Mouse (Mus musculus) c-Kit-positive CD71-positive TER-119-negative erythroid progenitor cells, embryonic 14.5 days (primary cell): Measurements from ENCODE around the gene Gabpb2.

Source experiments
- DNase-seq: peaks from one replicate; pipeline ENCODE4 v3.0.0-alpha.2; 2013; ENCODE audit warnings: low read depth

Gabpb2 gene

DNA sequence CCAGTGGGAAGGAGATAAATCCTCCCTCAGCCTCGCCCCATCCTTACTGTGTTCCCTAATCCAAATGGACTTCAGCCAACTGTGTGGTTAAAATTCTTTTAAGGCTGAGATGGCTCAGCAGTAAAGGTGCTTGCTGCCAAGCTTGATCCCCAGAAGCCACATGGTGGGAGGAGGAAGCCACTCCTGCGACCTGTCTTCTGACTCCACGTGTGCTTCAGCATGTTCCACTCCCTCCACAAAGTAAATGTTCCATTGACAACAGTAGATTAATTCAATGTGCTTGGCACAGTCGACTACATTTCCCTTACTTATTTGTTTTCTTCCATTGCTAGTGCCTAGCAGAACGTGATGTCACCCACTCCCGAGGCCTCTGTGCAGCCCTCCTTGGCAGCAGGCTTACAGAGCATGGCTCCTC lies 23.0 kb downstream of the Gabpb2 start:
- no peak for DNase-seq

DNA sequence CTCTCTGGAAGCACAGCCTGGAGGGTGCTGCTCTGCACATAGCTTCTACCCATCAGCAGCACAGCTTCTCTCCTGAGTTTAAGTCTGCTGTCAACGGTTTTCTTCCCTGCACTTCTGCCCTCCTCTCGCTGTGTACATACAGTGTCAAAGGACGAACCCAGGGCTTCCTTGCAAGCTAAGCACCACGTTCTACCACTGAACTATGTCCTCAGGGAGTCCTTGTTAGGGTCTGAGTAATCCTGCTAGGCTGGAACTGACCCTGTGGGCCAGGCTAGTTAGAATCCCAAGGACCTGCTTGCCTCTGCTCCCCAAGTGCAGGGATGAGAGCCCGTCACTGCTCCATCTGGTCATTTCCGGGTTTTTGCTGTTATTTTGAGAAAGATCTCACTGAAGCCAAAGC lies 30.8 kb downstream of the Gabpb2 start:
- DNase-seq = no peak

- no peak for DNase-seq
Observed at GRCm38 (mm10) chr3:95186100-95186499, 31.6 kb downstream of the Gabpb2 start.

DNA sequence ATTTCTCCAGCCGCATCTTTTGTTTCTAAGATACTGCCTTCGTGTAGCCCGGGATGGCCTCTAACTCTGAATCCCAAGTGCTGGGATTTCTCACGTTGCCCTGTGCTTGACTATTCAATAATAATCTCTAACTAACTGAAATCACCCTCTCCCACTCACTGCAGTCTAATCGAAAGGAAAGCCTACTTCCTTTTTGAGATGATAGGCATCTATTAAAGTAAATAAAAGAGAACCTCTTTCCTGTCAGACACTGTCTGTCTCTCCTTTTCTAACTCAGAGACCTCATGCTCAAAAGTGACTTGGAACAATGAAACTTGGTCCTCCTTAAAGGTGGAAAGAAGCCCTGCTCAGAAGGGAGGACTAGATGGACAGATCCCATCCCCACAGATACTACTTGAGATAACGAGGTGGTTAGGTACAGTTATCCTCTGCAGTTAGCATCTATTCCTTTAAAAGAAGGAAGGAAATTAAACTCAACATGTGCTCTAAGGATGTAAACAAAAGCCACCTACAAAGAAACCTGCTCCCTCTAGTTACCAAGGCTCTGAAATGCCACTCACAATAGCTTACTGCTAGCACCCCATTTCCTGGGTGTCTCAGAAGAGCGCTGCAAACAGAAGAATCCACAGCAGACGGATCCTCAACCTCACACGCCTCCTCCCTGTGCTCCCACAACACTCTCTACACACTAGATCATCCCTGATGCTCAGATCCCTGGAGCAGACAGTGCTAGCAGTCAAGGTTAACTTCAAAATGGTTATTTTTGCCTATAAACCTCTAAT lies 32.7 kb downstream of the Gabpb2 start:
- DNase-seq = no peak

DNA sequence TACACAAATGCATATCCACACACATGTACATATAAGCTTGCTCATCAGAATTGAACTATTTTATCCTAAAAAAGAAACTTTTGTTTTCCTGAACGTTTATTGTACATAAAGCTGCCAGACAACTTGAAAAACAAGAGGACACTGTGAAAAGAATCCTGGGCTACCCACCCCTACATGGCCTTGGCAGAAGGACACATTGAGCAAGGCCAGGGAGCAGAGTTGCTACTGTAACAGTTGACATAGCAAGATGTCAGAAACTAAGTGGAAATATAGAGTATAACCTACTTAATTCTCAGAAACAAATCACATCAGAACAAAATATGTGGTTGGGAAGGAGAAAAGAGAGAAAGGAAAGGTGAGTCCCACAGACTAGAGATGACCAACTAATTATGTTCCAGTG lies 35.9 kb downstream of the Gabpb2 start:
- no peak for DNase-seq

DNA sequence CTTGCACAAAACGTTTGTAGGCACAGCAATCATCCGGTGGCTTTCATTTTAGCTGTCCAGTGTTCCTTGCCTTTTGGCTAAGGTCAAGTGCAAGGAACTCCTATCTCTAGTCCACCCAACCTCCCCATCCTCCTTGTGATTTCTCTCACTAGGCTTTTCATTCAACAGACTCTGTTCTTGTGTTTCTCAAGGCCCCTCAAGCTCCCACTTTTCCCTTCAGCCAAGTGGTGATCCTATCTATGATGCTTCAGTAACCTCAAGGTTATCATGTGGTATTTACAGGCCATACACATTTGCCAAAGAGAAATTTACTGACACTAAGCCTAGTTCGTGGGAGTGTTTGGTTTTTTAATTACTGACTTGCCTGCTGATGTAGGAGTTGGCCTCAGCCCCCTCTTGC lies 37.8 kb downstream of the Gabpb2 start:
- DNase-seq = no peak

DNA sequence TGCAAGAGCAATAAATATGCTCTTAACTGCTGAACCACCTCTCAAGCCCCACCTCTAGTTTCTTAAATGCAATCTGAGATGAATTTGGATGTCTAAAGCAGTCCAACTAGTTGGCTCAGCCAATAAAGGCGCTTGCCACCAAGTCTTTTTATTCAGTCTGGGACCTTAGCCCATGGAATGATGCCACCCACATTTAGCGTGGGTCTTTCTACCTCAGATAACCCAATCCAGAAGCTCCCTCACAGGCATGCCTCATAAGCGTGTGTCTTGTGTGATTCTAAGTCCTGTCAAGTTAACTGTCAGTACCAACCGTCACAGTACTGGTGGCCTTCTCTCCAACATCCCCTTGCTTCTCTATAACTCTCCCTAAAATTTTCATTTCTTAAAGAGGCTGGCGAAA lies 38.8 kb downstream of the Gabpb2 start:
- DNase-seq = no peak

- no peak for DNase-seq
Observed at GRCm38 (mm10) chr3:95177583-95177982, 40.1 kb downstream of the Gabpb2 start.

DNA sequence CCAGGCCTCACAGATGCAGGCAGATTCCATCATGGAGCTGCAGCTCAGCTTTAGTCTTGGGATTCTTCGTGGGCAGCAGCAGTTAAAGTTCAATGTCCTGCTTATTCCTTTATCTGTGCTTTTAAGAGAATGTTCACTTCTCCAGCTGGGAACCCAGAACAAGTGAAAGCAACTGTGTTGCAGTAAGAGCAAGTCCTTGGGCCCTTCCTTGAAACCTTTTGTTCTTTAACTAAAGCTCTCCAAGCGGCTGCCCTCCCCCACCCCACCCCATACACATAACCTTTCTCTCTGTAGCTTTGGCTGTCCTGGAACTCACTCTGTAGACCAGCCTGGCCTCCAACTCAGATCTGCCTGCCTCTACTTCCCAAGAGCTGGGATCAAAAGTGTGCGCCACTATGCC lies 41.2 kb downstream of the Gabpb2 start:
- no peak for DNase-seq

DNA sequence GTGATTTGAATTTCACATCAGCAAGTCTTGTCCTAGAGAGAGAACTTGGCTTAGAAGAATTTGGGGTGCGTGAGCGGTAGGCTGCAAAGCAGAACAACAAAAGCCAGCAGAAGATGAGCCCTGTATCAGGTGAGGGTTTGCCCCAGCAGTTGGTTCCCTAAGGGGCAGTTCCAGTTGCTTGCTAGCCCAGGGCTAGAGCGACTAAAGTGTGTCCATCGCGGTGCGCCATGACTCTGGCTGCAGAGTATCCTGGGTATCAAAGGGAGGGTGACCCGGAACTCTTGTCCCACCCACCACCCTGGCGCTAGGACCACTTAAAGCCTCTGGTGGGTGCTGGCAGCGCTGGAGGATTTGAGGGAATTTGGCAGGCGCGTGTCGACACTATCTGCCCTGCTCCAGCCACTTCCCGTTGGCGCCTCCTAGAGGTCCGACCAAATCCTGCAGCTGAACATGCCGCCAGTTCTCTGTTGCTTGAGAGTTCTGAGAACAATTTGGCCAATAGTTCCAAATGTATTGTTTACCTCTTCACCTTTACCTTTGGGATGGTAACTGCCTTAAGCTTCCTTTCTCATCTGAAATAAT lies 43.6 kb downstream of the Gabpb2 start:
- peak; percentile 73 for DNase-seq

DNA sequence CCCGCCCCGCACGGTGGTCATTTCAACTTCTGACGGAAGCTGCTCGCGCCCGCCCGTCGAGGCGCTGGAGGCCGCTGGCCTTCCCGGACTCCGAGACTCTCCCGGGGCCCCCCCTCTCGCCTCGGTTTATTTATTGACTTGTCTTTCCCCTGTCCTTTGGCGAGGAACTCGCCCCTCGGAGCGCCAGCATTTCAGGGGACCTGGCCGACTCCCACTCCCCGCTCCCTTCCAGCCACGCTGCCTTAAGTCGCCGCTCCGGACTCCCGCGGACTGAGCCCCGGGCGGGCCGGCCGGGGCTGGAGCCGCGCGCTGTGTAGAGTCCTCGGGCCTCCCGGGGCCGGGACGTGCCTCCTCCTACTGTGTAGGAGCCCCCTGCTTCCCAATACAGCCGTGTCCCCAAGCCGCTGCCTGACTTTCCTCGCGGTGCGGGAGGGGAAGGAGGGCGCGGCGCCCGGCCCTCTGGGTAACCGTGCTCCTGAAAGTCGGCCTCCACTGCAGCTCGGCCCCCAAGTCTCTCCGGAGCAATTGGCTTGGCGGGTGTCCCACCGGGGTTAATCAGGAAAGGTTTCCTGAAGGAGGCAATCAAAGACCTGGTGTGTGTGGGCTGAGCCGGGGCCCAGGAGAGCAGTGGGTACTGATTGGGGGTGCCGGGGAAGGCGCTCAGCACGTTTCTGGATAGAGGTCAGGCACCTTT lies 44.3 kb downstream of the Gabpb2 start:
- no peak for DNase-seq

- no peak for DNase-seq
Observed at GRCm38 (mm10) chr3:95172526-95173255, 45.0 kb downstream of the Gabpb2 start.

DNA sequence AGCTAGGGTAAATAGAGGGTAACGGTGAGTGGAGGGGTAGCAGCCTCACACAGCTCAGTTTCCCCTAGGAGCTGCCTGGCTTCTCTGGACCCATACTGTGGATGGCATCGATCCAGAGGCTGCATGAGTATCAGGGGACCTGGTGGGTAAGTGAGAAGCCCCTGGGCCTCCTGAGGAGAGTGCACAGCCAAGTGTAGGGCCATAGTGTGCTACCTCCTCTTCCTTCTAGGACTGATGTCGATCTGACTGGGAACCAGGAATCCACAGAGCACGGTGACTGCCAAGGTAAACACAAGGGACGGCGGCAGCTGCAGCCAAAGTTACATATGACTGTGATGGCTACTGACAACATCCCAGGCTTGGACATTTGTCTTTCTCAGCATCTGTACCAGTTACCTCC lies 46.6 kb downstream of the Gabpb2 start:
- no peak for DNase-seq

DNA sequence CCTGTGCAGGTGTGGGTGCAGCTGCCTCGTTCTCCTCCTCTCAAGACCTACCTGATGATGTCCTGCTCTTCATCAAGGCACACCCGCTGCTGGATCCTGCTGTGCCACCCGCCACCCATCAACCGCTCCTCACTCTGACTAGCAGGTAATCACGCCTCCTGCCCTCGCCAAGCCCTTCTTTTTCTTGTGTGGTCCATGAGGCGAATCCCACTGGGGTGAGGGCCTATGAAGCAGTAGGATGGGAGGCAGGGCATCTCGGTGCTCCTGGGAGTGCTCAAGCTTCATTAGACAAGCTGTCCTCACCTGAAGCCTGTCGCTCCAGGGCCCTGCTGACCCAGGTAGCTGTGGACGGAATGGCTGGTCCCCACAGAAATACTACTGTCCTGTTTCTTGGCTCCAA lies 47.7 kb downstream of the Gabpb2 start:
- no peak for DNase-seq

- DNase-seq = no peak
Observed at GRCm38 (mm10) chr3:95164840-95165239, 52.9 kb downstream of the Gabpb2 start.

DNA sequence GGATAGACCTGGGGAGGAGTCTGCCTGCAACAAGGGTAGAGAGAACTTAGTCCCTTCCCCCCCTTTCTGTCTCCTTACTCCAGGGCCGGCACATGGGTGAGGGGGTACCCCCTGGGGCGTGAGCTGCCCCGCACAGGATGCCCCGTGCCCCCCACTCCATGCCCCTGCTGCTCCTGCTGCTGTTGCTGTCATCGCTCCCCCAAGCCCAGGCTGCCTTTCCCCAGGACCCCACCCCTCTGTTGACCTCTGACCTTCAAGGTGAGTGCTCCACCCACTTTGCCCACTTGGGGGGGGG lies 53.5 kb downstream of the Gabpb2 start:
- no peak for DNase-seq

DNA sequence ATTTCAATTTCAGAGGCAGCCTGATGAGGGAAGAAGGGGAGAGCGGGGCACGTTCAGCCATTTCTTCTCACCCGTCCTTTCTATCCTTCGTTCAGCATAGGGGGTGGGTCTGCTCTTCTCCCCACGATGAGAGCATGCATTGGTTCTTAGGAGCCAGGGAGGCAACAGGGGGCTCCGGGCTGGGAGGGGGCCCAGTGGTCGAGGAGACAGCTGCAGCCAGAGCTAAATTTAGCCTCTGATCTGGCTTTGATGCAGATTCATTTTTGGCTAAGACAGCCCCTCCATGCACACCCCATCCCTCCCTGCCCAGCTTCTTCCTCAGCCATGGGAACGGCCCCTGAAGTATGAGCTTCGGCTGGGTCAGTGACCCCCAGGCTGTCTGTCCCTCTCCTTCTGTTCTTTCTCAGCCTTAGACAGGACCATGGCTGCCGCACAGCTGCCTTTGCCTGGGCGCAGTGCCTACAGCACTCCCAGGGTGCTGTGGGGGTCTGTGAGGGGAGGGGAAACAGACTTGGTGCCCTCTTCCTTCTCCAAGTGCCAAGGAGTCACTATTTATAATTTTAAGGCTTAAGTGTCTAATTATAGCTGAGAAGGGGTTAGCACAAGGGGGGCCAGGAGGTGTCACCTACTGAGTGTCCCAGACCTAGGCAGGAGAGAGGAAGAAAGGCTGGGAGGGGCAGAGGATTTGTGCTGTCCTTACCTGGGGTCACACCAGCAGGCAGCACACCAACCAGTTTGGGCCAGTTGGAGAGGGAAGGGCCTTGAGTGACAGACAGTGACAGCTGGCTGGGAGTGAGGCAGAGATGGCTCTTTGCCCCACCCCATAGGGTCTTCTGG lies 54.1 kb downstream of the Gabpb2 start:
- DNase-seq = no peak

DNA sequence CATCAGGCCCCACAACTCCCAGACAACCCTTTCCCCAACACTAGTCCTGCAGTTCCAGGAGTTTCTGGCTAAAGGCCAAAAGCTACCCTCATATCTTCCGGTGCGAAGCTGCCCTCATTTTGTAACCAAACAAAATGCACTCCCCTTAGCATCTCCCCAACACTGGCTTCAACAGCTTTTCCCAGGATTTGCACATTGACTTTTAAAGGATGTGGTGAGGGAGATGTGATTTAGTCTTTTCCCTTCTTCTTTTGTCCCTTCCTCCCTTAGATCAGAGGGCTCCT lies 55.4 kb downstream of the Gabpb2 start:
- no peak for DNase-seq

DNA sequence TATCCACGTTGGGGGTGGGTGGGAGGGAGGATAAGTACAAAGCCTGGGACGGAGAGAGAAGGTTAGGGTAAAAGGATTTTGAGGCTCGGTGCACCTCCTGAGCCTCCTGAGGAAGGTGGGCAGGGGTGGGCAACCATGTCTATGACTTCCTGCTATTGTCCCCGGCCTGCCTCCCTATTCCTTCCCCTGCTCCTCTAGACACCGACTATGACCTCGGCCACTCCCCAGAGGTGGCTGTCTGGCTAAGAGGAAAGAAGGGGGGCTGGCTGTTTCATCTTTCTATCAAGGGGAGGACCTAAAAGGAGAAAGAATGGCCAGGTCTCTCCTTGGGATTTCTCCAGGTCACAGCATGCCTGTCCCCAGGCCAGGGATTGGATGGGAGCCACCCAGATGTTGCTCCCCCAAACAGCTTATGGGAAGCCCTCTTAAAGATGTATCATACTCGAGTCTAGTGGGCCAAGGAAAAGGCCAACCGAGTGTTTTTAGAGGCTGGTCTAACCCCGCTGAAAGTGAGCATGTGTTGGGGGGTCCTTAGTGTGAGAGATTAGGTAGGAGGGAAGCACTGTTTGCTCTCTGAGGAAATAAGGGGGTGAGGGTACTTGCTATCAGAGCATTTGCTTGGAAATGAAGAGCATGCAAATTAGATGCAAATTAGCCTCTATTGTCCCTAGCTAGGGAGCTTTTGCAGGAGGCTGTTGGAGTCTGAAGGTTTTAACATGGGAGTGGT lies 55.9 kb downstream of the Gabpb2 start:
- DNase-seq = no peak

DNA sequence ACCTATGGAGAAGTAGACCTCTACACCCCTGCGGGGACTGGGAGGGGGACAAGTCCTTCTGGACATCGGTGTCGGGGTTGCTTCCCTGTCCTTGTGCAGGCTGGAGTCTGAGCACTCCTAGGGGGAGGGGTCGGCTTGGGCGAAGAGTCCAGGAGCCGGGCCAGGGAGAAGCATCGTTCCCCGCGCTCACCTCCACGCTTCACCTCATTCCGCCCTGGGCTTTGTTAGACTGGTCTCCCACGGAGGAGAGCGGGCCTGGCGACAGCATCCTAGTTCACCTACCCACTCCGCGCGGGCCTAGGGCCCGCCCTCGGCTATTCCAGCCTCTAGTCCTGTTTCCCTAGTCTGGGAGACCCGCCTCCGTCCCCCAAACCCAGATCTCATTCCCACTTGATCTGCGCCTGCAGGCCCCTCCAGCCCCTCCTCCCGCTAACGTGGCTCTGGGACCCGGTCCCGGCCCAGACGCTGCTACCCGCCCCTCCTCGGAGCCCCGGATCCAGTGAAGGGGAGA lies 56.6 kb downstream of the Gabpb2 start:
- no peak for DNase-seq
